Mouse (Mus musculus): ENCODE data around the gene Qk. TPM values are rescaled to one million over a fixed set of nuclear protein-coding genes. Genes with fewer than 3 reads are reported as not detected.

The Qk gene
- polyA plus RNA-seq, 1 experiment: 115 TPM

DNA sequence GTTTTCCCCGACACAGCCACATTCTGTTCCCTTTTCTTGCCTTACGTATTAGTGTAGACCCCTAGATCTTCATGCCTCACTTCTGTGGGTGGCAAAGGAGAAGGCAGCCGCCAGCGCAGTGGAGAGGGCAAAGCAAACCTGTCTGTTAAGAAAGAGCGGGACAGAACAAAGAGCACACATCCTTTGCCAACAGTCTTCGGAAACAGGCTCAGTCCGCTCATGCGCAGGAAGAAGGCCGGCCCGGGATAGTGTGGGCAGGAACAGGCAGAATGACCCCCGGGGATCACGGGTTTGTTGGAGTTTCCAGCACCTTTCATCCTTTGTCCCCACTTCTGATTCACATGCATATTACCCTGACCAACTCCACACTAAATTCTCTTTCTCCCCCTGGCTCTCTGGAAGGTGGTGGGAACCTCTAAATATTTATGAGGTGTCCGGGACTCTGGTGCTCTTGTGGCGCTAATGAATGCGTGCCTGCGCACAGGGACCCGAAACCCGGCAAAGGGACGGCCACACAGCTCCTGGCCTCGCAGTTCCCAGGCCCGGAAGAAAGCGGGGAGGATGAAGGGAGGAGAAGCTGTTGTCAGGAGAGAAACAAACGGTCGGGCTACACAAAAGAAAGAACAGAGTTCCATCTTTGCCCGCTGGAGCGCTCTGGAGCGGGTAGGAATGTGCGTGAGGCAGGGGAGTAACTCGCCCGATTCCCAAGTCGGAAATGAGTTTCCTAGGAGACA lies 15.5 kb upstream of the Qk start:
- H3K4me3 ChIP-seq (ENCODE audit: insufficient read depth, low read depth, low read length): peak overlapping the region; percentile 78
- no peaks in the 10 kb centered on the region for H3K36me3 ChIP-seq (ENCODE audit: control insufficient read depth, insufficient read depth, low read length)
- H3K4me1 ChIP-seq (ENCODE audit: control insufficient read depth, insufficient read depth, low read length): peaks cover 3% of the 10 kb centered on the region; the same call in 1 of the 2 replicates
- peak overlapping the region; percentile 79 for H3K27ac ChIP-seq (ENCODE audit: insufficient read depth, low read depth, low read length)
- WGBS: 1% methylated on average over 31 of the region's 31 CpGs
- no peaks in the 10 kb centered on the region for H3K27me3 ChIP-seq (replicated peaks; ENCODE audit: control insufficient read depth, insufficient read depth, low read length)
- TF ChIP-seq CTCF (conservative IDR thresholded peaks at IDR 0.05; ENCODE audit: insufficient read depth, insufficient read length, low read depth, low read length) (peak; percentile 24; the same call in 1 of the 2 replicates), POLR2A (IDR thresholded peaks at IDR 0.05; ENCODE audit: low read depth, low read length) (peak; percentile 8)
- DNase-seq: peak; percentile 89

DNA sequence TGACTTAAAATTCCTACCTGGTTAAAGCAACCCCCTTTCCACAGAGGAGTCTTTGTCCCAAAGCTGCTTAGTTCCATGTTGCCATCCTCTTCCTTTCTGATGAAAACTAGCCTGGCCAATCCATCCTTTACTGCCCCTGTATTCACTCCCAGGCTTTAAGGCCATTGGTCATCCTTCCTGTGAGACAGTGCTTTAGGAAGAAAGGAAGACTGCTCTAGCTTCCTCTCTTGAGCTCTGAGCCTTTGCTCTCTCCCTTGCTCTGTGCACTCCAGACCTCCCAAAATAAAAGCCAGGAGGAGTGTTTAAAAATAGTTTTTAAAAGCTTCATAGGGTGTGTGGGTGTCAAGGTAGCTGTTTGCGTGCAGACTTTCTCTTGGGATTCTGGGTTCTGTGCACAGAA lies 14.8 kb upstream of the Qk start:
- Histone ChIP-seq H3K4me3 (ENCODE audit: insufficient read depth, low read depth, low read length) (no peak overlapping the region), H3K4me1 (ENCODE audit: control insufficient read depth, insufficient read depth, low read length) (peaks cover 3% of the 10 kb centered on the region; the same call in 1 of the 2 replicates), H3K36me3 (ENCODE audit: control insufficient read depth, insufficient read depth, low read length) (no peaks in the 10 kb centered on the region), H3K27me3 (replicated peaks; ENCODE audit: control insufficient read depth, insufficient read depth, low read length) (no peaks in the 10 kb centered on the region), H3K27ac (ENCODE audit: insufficient read depth, low read depth, low read length) (peak overlapping the region; percentile 79; the same call in 1 of the 2 replicates)
- no peak for DNase-seq
- no peak for TF ChIP-seq POLR2A (IDR thresholded peaks at IDR 0.05; ENCODE audit: low read depth, low read length)
- no peak for TF ChIP-seq CTCF (conservative IDR thresholded peaks at IDR 0.05; ENCODE audit: insufficient read depth, insufficient read length, low read depth, low read length)
- 26% methylated on average over 1 of the region's 1 CpGs for WGBS

DNA sequence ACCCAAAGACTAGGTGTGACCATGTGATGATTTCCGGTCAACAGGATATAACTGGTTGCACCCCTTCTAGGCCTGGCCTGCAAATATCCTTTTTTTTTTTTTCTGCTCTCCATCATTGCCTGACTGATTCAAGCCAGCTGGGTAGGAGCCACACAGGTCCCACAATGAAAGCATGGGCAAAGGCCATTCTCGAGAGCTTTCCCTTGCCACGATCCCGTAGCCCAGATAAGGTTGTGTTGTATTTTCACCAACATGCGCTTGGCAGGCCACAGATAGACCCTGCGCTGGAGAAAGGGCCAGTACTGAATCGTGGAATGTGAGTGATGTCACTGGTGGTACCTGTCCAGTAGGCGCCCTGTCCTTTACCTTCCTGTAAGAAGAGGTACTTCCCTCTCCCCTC lies 13.7 kb upstream of the Qk start:
- no peak overlapping the region for H3K27ac ChIP-seq (ENCODE audit: insufficient read depth, low read depth, low read length)
- no peak overlapping the region for H3K4me3 ChIP-seq (ENCODE audit: insufficient read depth, low read depth, low read length)
- DNase-seq: no peak
- no peaks in the 10 kb centered on the region for H3K27me3 ChIP-seq (replicated peaks; ENCODE audit: control insufficient read depth, insufficient read depth, low read length)
- TF ChIP-seq CTCF (conservative IDR thresholded peaks at IDR 0.05; ENCODE audit: insufficient read depth, insufficient read length, low read depth, low read length) (no peak), POLR2A (IDR thresholded peaks at IDR 0.05; ENCODE audit: low read depth, low read length) (no peak)
- 94% methylated on average over 8 of the region's 8 CpGs for WGBS
- H3K36me3 ChIP-seq (ENCODE audit: control insufficient read depth, insufficient read depth, low read length): no peaks in the 10 kb centered on the region
- H3K4me1 ChIP-seq (ENCODE audit: control insufficient read depth, insufficient read depth, low read length): peaks cover 3% of the 10 kb centered on the region; the same call in 1 of the 2 replicates

DNA sequence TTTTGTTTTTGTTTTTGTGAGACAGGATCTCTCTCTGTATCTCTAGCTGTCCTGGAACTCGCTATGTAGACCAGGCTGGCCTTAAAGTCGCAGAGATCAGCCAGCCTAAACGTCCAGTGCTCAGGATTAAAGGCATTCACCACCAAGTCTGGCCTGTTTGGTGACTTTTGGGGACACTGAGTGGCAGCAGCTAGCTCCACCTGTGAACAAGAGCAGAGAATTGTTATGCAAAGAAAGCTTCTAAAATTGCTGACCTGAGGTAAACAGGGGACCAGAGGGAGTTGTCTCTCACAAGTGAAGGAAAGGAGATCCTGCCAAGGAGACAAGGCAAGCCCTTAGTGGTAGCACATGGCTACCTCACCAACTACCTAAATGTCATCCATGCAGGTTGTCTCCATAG lies 12.5 kb upstream of the Qk start:
- Histone ChIP-seq H3K36me3 (ENCODE audit: control insufficient read depth, insufficient read depth, low read length) (no peaks in the 10 kb centered on the region), H3K27me3 (replicated peaks; ENCODE audit: control insufficient read depth, insufficient read depth, low read length) (no peaks in the 10 kb centered on the region), H3K4me3 (ENCODE audit: insufficient read depth, low read depth, low read length) (no peak overlapping the region), H3K4me1 (ENCODE audit: control insufficient read depth, insufficient read depth, low read length) (peaks cover 3% of the 10 kb centered on the region; the same call in 1 of the 2 replicates), H3K27ac (ENCODE audit: insufficient read depth, low read depth, low read length) (no peak overlapping the region)
- 82% methylated on average over 3 of the region's 3 CpGs for WGBS
- TF ChIP-seq CTCF (conservative IDR thresholded peaks at IDR 0.05; ENCODE audit: insufficient read depth, insufficient read length, low read depth, low read length) (no peak), POLR2A (IDR thresholded peaks at IDR 0.05; ENCODE audit: low read depth, low read length) (no peak)
- DNase-seq: no peak

DNA sequence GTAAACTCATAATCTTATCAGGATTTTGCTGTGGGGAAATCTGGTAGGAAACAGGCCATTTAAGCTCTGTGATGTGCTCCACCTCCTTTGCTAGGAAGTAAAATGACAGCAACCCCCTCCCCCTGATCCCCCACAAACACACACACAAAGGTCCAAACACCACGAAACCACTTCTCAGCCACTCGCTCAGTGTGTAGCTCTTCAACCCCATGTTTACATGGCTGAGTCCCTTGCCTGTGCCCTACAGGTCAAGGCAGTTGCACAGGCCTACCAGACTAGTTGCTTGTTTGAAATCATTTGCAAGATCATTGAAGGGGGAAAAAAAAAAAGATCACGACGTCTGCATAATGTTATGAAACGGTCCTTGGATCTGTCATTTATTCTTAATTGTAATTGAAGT lies 9.8 kb upstream of the Qk start:
- TF ChIP-seq CTCF (conservative IDR thresholded peaks at IDR 0.05; ENCODE audit: insufficient read depth, insufficient read length, low read depth, low read length): no peak
- no peak overlapping the region for H3K27ac ChIP-seq (ENCODE audit: insufficient read depth, low read depth, low read length)
- H3K4me1 ChIP-seq (ENCODE audit: control insufficient read depth, insufficient read depth, low read length): no peaks in the 10 kb centered on the region
- H3K4me3 ChIP-seq (ENCODE audit: insufficient read depth, low read depth, low read length): no peak overlapping the region
- H3K36me3 ChIP-seq (ENCODE audit: control insufficient read depth, insufficient read depth, low read length): no peaks in the 10 kb centered on the region
- WGBS: 65% methylated on average over 5 of the region's 5 CpGs
- H3K27me3 ChIP-seq (replicated peaks; ENCODE audit: control insufficient read depth, insufficient read depth, low read length): no peaks in the 10 kb centered on the region
- no peak for DNase-seq

DNA sequence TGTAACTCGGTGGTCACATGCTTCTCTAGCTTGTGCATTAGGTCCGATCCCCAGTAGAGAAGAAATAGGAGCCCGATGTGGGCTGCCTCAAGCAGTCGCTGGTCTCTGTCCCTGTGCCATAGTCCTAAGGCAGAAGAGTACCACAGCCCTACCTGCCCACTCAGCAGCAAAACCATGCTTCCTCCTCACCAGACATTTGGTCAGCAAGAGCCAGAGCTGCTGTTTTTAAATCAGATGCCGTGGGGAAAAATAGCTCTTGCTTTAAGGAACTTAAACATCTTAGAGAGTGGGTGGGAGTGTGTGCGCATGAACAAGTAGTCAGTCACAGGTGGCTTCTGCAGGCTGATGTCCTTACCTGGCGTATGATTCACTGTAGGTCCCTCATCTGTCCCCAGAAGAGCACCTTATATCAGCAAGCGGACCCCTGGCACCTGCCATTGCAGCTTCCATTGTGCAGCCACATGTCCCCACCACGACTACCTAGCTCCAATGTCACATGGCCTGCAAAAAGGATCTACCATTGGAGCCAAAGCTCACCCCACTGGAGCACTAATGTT lies 9.0 kb upstream of the Qk start:
- no peak overlapping the region for H3K4me3 ChIP-seq (ENCODE audit: insufficient read depth, low read depth, low read length)
- H3K4me1 ChIP-seq (ENCODE audit: control insufficient read depth, insufficient read depth, low read length): peaks cover 1% of the 10 kb centered on the region
- TF ChIP-seq POLR2A (IDR thresholded peaks at IDR 0.05; ENCODE audit: low read depth, low read length) (no peak), CTCF (conservative IDR thresholded peaks at IDR 0.05; ENCODE audit: insufficient read depth, insufficient read length, low read depth, low read length) (no peak)
- WGBS: 91% methylated on average over 9 of the region's 9 CpGs
- H3K27ac ChIP-seq (ENCODE audit: insufficient read depth, low read depth, low read length): no peak overlapping the region
- H3K36me3 ChIP-seq (ENCODE audit: control insufficient read depth, insufficient read depth, low read length): no peaks in the 10 kb centered on the region
- H3K27me3 ChIP-seq (replicated peaks; ENCODE audit: control insufficient read depth, insufficient read depth, low read length): no peaks in the 10 kb centered on the region
- DNase-seq: no peak

DNA sequence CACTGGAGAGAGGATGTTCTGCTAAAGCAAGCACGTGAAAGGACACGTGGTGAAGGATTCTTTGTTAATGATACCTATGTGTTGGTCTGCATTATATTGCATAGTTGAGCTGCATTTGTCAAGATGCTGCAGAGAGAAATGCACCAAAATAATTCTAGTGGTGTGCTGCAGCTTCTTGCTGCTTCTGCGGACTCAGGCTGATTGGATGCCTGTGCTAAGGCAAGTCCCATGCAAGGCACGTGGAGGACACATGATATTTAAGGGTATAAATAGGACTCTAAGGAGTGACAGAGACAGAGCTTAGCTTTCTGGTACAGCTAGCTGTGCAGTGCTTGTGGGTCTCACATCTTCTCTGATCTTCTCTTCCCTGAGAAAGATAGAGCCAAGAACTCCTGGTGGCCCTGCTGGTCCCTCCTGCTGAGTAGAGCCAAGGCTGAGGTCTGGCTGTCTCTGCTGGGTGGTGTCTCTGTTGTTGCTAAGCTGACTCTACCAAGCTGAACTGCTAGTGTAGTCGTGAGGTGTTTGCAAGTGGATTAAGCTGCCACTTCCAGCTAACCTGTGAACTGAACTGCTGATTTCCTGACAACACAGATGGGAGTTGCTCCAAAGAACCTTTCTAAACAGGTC lies 8.0 kb upstream of the Qk start:
- TF ChIP-seq POLR2A (IDR thresholded peaks at IDR 0.05; ENCODE audit: low read depth, low read length): no peak
- TF ChIP-seq CTCF (conservative IDR thresholded peaks at IDR 0.05; ENCODE audit: insufficient read depth, insufficient read length, low read depth, low read length): no peak
- no peaks in the 10 kb centered on the region for H3K36me3 ChIP-seq (ENCODE audit: control insufficient read depth, insufficient read depth, low read length)
- no peak overlapping the region for H3K27ac ChIP-seq (ENCODE audit: insufficient read depth, low read depth, low read length)
- no peaks in the 10 kb centered on the region for H3K27me3 ChIP-seq (replicated peaks; ENCODE audit: control insufficient read depth, insufficient read depth, low read length)
- no peak for DNase-seq
- WGBS: 82% methylated on average over 5 of the region's 5 CpGs
- H3K4me3 ChIP-seq (ENCODE audit: insufficient read depth, low read depth, low read length): no peak overlapping the region
- H3K4me1 ChIP-seq (ENCODE audit: control insufficient read depth, insufficient read depth, low read length): peaks cover 4% of the 10 kb centered on the region

All from kidney, adult 2 months (tissue).